Mouse (Mus musculus) neural tube, embryonic 15.5 days (tissue): ENCODE data around the gene Pxt1. TPM values are rescaled to one million over a fixed set of nuclear protein-coding genes. Genes with fewer than 3 reads are reported as not detected.

Experiments used
- ATAC-seq: fragments of 200-750 bp; cut with Nextera tagmentation; 2 replicates; pipeline ENCODE4 v1.8.0; 2017; ENCODE audit warnings: mild to moderate bottlenecking, moderate TSS enrichment, moderate library complexity; ENCODE audit not compliant: low FRiP score
- H3K27ac ChIP-seq: fragments of 300-500 bp; sonication (generic); replicated peaks from 2 replicates; pipeline ENCODE4 v1.5.1; 2015; ENCODE audit warnings: mild to moderate bottlenecking, inconsistent platforms
- H3K27me3 ChIP-seq: fragments of 300-500 bp; sonication (generic); replicated peaks from 2 replicates; pipeline ENCODE4 v1.6.1; 2015; ENCODE audit warnings: inconsistent platforms
- H3K36me3 ChIP-seq: fragments of 300-500 bp; sonication (generic); 2 replicates; pipeline ENCODE4 v1.6.1; 2015; ENCODE audit warnings: inconsistent platforms
- H3K4me1 ChIP-seq: fragments of 300-500 bp; sonication (generic); 2 replicates; pipeline ENCODE4 v1.6.1; 2015; ENCODE audit warnings: inconsistent platforms
- H3K4me2 ChIP-seq: fragments of 300-500 bp; sonication (generic); 2 replicates; pipeline ENCODE4 v1.6.1; 2015; ENCODE audit warnings: inconsistent platforms, mild to moderate bottlenecking, moderate library complexity
- H3K4me3 ChIP-seq: fragments of 300-500 bp; sonication (generic); replicated peaks from 2 replicates; pipeline ENCODE4 v1.5.1; 2015; ENCODE audit warnings: mild to moderate bottlenecking, inconsistent platforms
- H3K9ac ChIP-seq: fragments of 300-500 bp; sonication (generic); replicated peaks from 2 replicates; pipeline ENCODE4 v1.6.1; 2015; ENCODE audit warnings: mild to moderate bottlenecking, inconsistent platforms
- H3K9me3 ChIP-seq: fragments of 300-500 bp; sonication (generic); replicated peaks from 2 replicates; pipeline ENCODE4 v1.6.1; 2016; ENCODE audit warnings: inconsistent platforms
- WGBS: fragments of 180-500 bp; shearing (Covaris S2); methylation state at CpG from one replicate; pipeline ENCODE4 v1.1.7; 2015; ENCODE audit warnings: mixed read lengths; 5-methylcytosine and 5-hydroxymethylcytosine counted together
- polyA plus RNA-seq: library from polyadenylated mRNA; unstranded; fragments of >200 nt; fragmentation: Nextera tagmentation; extraction: Ambion mirVana; gene quantifications from 2 replicates; pipeline ENCODE4 v1.2.1, GENCODE M21; 2015

The Pxt1 gene
- polyA plus RNA-seq, 1 experiment from 2014 or later, result not detected

GRCm38 (mm10) chr17:28885231-28885630 lies 58.4 kb downstream of the Pxt1 start:
- H3K27ac ChIP-seq, result no peak overlapping the region
- WGBS, result 91% methylated on average over 8 of the region's 8 CpGs
- H3K36me3 ChIP-seq, result no peaks in the 10 kb centered on the region
- H3K9ac ChIP-seq, result no peak overlapping the region
- no peak overlapping the region for H3K4me3 ChIP-seq
- 0 out of 2 replicates have a peak, but pooled peaks cover 4% of the 10 kb centered on the region for H3K27me3 ChIP-seq
- H3K4me1 ChIP-seq, result peaks cover 5% of the 10 kb centered on the region
- no peaks in the 10 kb centered on the region; the same call in 1 of the 2 replicates for H3K9me3 ChIP-seq
- H3K4me2 ChIP-seq, result no peak overlapping the region
- no peak for ATAC-seq

Other genes with a start within 250 kb of the Pxt1 start
- 2.7 and 3.0 TPM in 2 replicates for gene AC170998.1, start 217.8 kb downstream of the Pxt1 start, polyA plus RNA-seq
- gene Mapk13, start 174.5 kb downstream of the Pxt1 start, polyA plus RNA-seq, result 1.2 and 13.6 TPM in 2 replicates
- gene Brpf3, start 142.8 kb downstream of the Pxt1 start, polyA plus RNA-seq, result 7.0 and 10.9 TPM in 2 replicates
- gene Pnpla1, start 85.4 kb downstream of the Pxt1 start, polyA plus RNA-seq, result 0.06 and 0.15 TPM in 2 replicates
- gene 4930539E08Rik, start 28.5 kb downstream of the Pxt1 start, polyA plus RNA-seq, result 1.1 and 1.6 TPM in 2 replicates
- 78.9 and 81.3 TPM in 2 replicates for gene Kctd20, start 8.1 kb upstream of the Pxt1 start, polyA plus RNA-seq
- gene Stk38, start 64.2 kb upstream of the Pxt1 start, polyA plus RNA-seq, result 81.2 and 82.1 TPM in 2 replicates
- gene Srsf3, start 88.8 kb upstream of the Pxt1 start, polyA plus RNA-seq, result 403 and 429 TPM in 2 replicates
- gene Cdkn1a, start 147.1 kb upstream of the Pxt1 start, polyA plus RNA-seq, result 99.0 and 99.7 TPM in 2 replicates
- 0.15 and 3.7 TPM in 2 replicates for gene Rab44, start 170.3 kb upstream of the Pxt1 start, polyA plus RNA-seq